Mouse (Mus musculus) cerebellum, adult 2 months (tissue): Measurements from ENCODE around the gene Ces5a.

Experiments used
- CTCF ChIP-seq: fragments of 200-500 bp; IDR thresholded peaks from 2 replicates; pipeline ENCODE4 v1.5.1; 2011; ENCODE audit warnings: low read depth, mild to moderate bottlenecking, control low read depth, low read length, moderate library complexity, borderline replicate concordance; ENCODE audit not compliant: insufficient read depth
- POLR2A ChIP-seq: fragments of 200-500 bp; IDR thresholded peaks from 2 replicates; pipeline ENCODE4 v1.6.1; 2011; ENCODE audit warnings: low read length, control low read depth, borderline replicate concordance; ENCODE audit not compliant: insufficient read depth

DNA sequence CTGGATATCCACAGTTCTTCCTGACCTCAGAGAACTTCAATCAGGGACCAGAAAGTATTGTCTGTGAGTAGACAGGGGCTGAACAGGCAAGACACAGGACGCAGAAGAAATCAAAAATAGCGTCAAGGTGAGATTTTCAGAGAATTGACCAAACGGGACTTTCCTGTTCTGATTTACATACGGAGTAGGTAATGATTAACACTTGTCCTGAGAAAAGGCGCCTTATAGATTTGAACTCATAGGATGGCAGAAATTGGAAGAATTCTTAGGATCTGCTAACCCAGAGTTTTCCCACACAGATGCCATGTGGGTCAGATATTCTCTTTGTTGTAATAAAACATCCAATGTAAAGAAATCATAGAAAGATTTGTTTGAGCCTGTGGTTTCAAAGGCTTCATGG, at the start of gene Ces5a:
- no peak for TF ChIP-seq POLR2A
- no peak for TF ChIP-seq CTCF
